Mouse (Mus musculus) embryo, embryonic 10 days (tissue): ENCODE results near the gene Llcfc1.

Experiments
- DNase-seq: peaks from one replicate; pipeline ENCODE4 v3.0.0-alpha.2; 2015; ENCODE audit warnings: low spot score

Llcfc1 gene

GRCm38 (mm10) chr6:41684131-41684530 is at the start of gene Llcfc1:
Gene Llcfc1 (plus strand): TSS chr6:41684431.
- no peak for DNase-seq

GRCm38 (mm10) chr6:41635211-41635610 is 49.0 kb upstream of the Llcfc1 start:
- DNase-seq: no peak

GRCm38 (mm10) chr6:41636178-41636577 is 48.1 kb upstream of the Llcfc1 start, which contains the start of gene Trpv6:
Gene Trpv6 (minus strand): TSS chr6:41636405.
- DNase-seq: no peak

DNA sequence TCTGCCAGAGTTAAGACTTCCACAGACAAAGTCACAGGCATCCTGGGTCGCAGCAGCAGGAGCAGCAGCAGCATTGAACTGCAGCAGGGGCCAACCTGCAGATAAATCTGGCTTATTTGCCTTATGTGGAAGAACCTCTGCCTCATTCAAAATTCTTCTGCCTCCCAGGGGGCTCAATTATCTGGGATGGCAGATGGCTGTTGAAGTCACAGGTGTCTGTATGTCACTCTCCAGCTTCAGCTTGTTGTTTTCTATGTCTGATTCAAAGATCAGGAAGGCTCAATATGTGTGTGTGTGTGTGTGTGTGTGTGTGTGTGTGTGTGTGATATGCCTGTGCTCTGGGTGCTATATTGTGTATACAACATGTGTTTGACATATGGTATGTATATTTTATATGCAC is 46.8 kb upstream of the Llcfc1 start:
- DNase-seq: no peak

GRCm38 (mm10) chr6:41637927-41638506 is 46.2 kb upstream of the Llcfc1 start:
- DNase-seq: no peak

DNA sequence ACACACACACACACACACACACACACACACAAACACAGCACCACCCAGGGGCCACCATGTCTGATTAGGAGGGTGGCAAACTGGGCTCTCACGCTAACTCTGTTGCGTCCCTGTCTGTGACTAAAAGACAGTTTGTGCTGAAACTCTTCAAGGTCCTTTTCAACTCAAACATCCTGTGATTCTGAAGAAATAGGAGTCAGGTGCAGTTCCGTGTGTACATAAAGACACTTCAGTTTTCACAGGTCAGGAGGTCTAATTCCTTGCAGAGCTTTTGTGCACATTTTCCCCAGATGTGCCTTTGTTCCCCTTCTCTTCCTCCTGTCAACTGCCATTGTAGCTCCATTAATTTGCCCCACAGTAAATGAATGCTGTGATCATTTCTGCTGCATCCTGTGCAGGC is 43.8 kb upstream of the Llcfc1 start:
- no peak for DNase-seq

GRCm38 (mm10) chr6:41641173-41641866 is 42.9 kb upstream of the Llcfc1 start:
- no peak for DNase-seq

- DNase-seq: no peak
These were observed 41.5 kb upstream of the Llcfc1 start for GRCm38 (mm10) chr6:41642765-41643164.

DNA sequence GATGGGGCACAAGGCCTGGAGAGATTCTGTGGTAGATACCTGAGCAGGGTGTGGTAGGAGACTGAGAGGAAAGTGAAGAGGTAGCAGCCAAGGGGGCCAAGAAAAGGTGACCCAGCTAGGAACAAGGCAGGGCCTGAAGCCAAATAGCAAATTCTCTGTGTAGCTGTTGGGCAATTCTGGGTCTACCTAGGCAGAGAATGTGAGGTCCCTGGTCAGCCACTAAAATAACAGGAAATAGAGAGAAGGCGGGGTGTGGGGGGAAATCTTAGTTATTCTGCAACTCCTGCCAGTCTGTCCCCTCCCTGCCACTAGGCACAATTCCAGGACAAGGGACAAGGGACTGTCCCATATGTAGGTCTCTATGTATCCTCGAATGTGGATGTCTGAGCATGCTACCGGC is 41.0 kb upstream of the Llcfc1 start:
- no peak for DNase-seq

DNA sequence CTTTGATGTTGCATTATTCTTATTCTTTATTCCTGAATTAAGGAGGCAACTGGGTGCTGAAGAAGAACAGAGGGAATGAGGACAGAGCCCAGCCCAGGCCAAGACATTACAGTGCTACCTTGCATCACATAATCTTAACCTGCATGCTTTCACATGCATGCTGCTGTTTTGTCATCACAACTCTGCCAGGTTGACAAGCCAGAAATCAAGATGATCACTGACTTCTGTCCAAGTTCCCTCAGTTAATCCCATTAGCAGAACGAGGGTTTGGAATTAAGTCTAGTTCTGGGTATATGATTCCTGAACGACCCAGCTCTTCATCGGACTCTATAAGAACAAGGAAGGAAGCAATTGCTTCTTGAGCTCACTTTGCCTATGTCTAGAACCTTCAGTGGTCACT is 38.0 kb upstream of the Llcfc1 start:
- no peak for DNase-seq

GRCm38 (mm10) chr6:41646672-41647071 is 37.6 kb upstream of the Llcfc1 start:
- DNase-seq: no peak

GRCm38 (mm10) chr6:41653173-41653572 is 31.1 kb upstream of the Llcfc1 start:
- no peak for DNase-seq

- no peak for DNase-seq
These were observed 29.6 kb upstream of the Llcfc1 start for GRCm38 (mm10) chr6:41654648-41655047.

- DNase-seq: no peak
These were observed 25.7 kb upstream of the Llcfc1 start for GRCm38 (mm10) chr6:41658487-41658886.

- peak; percentile 29 for DNase-seq
These were observed 21.9 kb upstream of the Llcfc1 start for GRCm38 (mm10) chr6:41662320-41662719.

DNA sequence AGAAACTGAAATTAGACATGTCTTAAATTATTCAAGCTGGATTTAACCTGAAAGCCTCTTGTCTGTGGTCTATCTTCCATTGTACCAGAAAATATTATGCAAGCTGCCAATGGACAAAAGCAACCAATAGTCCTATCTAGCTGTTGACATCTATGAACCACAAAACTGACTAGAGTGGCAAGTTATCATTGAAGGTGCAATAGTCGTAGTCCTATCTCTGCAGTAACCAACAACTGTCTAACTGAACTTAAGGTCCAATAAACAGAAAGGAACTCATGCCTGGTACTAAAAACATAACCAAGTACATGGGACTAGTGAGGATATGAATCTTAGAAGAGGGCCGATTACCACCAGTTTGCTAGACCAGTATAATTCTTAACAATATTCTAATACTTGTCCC is 7.7 kb upstream of the Llcfc1 start:
- no peak for DNase-seq

DNA sequence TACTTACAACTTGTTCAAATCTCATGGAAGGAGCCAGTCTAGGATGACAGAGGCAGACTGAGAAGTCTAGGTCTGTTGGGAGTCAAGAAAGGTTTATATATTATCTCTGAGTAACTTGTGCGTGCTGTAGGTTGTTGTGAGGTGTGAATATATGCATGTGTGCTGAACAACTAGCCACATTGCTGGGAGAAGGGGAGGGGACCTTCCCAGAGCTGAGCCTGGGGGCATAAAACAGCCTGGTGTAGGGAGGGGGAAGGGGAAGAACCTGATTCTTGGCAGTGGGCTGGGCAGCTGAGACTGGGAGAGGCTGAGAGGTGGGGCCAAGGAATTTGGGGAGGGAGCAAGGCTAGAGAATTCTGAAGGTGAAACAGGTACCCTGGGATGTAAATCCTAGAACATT is 3.6 kb upstream of the Llcfc1 start, which contains the start of gene Trpv5:
Trpv5 (minus strand) TSS at position 101 of the 400 bp plus-strand sequence.
- DNase-seq: no peak

DNA sequence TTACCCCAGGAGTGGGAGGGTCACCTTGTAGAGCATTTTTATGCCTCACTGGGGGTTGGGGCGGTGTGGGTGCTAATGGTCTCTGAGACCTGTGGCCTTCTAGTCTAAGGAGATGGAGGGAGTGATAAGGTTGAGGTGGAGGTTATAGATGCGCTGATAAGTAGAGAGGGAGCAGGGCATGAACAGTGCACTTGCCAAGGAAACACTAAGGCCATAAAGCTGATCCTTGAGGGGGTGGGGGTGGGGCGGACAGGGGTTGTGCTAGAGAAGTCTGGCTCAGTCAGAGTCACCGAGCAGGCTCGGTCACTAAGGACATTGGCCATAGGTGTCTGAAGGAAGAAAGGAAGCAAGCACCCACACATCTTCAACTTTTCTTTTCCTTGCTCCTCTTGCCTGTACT is 2.6 kb upstream of the Llcfc1 start:
- DNase-seq: no peak

GRCm38 (mm10) chr6:41684911-41685310 is 680 bp downstream of the Llcfc1 start:
- DNase-seq: no peak

GRCm38 (mm10) chr6:41685596-41685995 is 1.4 kb downstream of the Llcfc1 start:
- no peak for DNase-seq

- DNase-seq: no peak
These were observed 8.0 kb downstream of the Llcfc1 start for GRCm38 (mm10) chr6:41692200-41692599.

GRCm38 (mm10) chr6:41694407-41694806 is 10.2 kb downstream of the Llcfc1 start:
- DNase-seq: no peak

GRCm38 (mm10) chr6:41701245-41701644 is 17.0 kb downstream of the Llcfc1 start:
- DNase-seq: no peak

DNA sequence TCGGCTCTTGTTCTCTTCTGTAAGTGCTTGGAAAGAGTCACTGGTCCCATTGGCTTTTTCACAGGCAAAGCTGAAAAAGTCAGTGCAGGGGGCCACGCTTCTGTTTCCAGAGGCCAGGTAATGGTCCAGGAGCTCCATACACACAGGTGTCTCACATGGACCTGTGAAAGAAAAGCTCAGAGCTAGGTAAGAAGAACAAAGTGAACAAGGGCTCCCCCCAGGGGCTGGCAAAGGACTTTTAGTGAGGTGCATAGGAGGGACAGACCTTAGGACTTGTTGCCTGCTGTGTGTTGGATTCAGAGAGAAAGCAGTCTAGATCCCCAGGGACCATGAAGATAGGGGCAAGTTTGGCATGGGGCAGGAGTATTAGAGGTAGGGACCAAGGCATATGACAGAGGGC is 18.7 kb downstream of the Llcfc1 start:
- DNase-seq: no peak
